Mouse (Mus musculus) heart, embryonic 15.5 days (tissue): ENCODE measurements around the gene Rfx7. TPM values are rescaled to one million over a fixed set of nuclear protein-coding genes. Genes with fewer than 3 reads are reported as not detected.
"Not testable (repeated sequence)": the region's sequence is repeated elsewhere in the genome, so short reads cannot be mapped to it uniquely, and the experiment has no call there.

ENCODE experiments used
- ATAC-seq: fragments of 200-750 bp; cut with Nextera tagmentation; replicated peaks from 2 replicates; pipeline ENCODE4 v1.8.0; 2017; ENCODE audit warnings: low read depth, moderate TSS enrichment; ENCODE audit not compliant: insufficient number of reproducible peaks, insufficient read depth, low FRiP score
- H3K27ac ChIP-seq: fragments of 300-500 bp; sonication (generic); 2 replicates; pipeline ENCODE4 v1.5.1; 2015; ENCODE audit warnings: mild to moderate bottlenecking, inconsistent platforms
- H3K27me3 ChIP-seq: fragments of 300-500 bp; sonication (generic); 2 replicates; pipeline ENCODE4 v1.6.1; 2015; ENCODE audit warnings: inconsistent platforms
- H3K36me3 ChIP-seq: fragments of 300-500 bp; sonication (generic); 2 replicates; pipeline ENCODE4 v1.6.1; 2015; ENCODE audit warnings: mild to moderate bottlenecking, inconsistent platforms
- H3K4me1 ChIP-seq: fragments of 300-500 bp; sonication (generic); replicated peaks from 2 replicates; pipeline ENCODE4 v1.6.1; 2015; ENCODE audit warnings: inconsistent platforms
- H3K4me2 ChIP-seq: fragments of 300-500 bp; sonication (generic); 2 replicates; pipeline ENCODE4 v1.6.1; 2015; ENCODE audit warnings: inconsistent platforms, mild to moderate bottlenecking, moderate library complexity
- H3K4me3 ChIP-seq: fragments of 300-500 bp; sonication (generic); 2 replicates; pipeline ENCODE4 v1.5.1; 2015; ENCODE audit warnings: mild to moderate bottlenecking, inconsistent platforms
- H3K9ac ChIP-seq: fragments of 300-500 bp; sonication (generic); 2 replicates; pipeline ENCODE4 v1.6.1; 2015; ENCODE audit warnings: mild to moderate bottlenecking, inconsistent platforms
- H3K9me3 ChIP-seq: fragments of 300-500 bp; sonication (generic); replicated peaks from 2 replicates; pipeline ENCODE4 v1.6.1; 2016; ENCODE audit warnings: inconsistent platforms
- WGBS: fragments of 180-500 bp; shearing (Covaris S2); methylation state at CpG from one replicate; pipeline ENCODE4 v1.1.7; 2015; ENCODE audit warnings: mixed read lengths; 5-methylcytosine and 5-hydroxymethylcytosine counted together
- polyA plus RNA-seq: library from polyadenylated mRNA; unstranded; fragments of >200 nt; fragmentation: Nextera tagmentation; extraction: Ambion mirVana; gene quantifications from 2 replicates; pipeline ENCODE4 v1.2.1, GENCODE M21; 2015

Gene Rfx7
- polyA plus RNA-seq, 1 experiment from 2014 or later: 6.2 TPM

GRCm38 (mm10) chr9:72558780-72559179 is 26.7 kb downstream of the Rfx7 start:
- Histone ChIP-seq H3K36me3 (no peaks in the 10 kb centered on the region), H3K27ac (no peak overlapping the region), H3K27me3 (no peaks in the 10 kb centered on the region), H3K4me2 (no peak overlapping the region), H3K9me3 (no peaks in the 10 kb centered on the region), H3K4me3 (no peak overlapping the region), H3K9ac (no peak overlapping the region), H3K4me1 (no peaks in the 10 kb centered on the region)
- no peak for ATAC-seq
- 90% methylated on average over 1 of the region's 1 CpGs for WGBS

GRCm38 (mm10) chr9:72560316-72560715 is 28.3 kb downstream of the Rfx7 start:
- Histone ChIP-seq H3K27me3 (no peaks in the 10 kb centered on the region), H3K4me1 (no peaks in the 10 kb centered on the region), H3K9me3 (no peaks in the 10 kb centered on the region), H3K4me3 (no peak overlapping the region), H3K27ac (no peak overlapping the region), H3K36me3 (no peaks in the 10 kb centered on the region), H3K4me2 (no peak overlapping the region), H3K9ac (no peak overlapping the region)
- no peak for ATAC-seq
- WGBS: 91% methylated on average over 2 of the region's 2 CpGs

- Histone ChIP-seq H3K36me3 (no peaks in the 10 kb centered on the region), H3K27me3 (no peaks in the 10 kb centered on the region), H3K4me3 (no peak overlapping the region), H3K9me3 (no peaks in the 10 kb centered on the region), H3K27ac (no peak overlapping the region), H3K4me2 (no peak overlapping the region), H3K9ac (no peak overlapping the region), H3K4me1 (no peaks in the 10 kb centered on the region)
- ATAC-seq: no peak
- 93% methylated on average over 3 of the region's 3 CpGs for WGBS
These were observed 31.2 kb downstream of the Rfx7 start for GRCm38 (mm10) chr9:72563277-72563676.

GRCm38 (mm10) chr9:72567116-72567515 is 35.1 kb downstream of the Rfx7 start:
- no peak overlapping the region for H3K4me3 ChIP-seq
- H3K4me1 ChIP-seq: no peaks in the 10 kb centered on the region
- H3K27me3 ChIP-seq: no peaks in the 10 kb centered on the region
- no peak for ATAC-seq
- WGBS: 57% methylated on average over 2 of the region's 2 CpGs
- H3K9me3 ChIP-seq: no peaks in the 10 kb centered on the region
- H3K36me3 ChIP-seq: no peaks in the 10 kb centered on the region
- no peak overlapping the region for H3K27ac ChIP-seq
- no peak overlapping the region for H3K4me2 ChIP-seq
- H3K9ac ChIP-seq: no peak overlapping the region

- Histone ChIP-seq H3K4me2 (no peak overlapping the region), H3K9me3 (no peaks in the 10 kb centered on the region), H3K27ac (no peak overlapping the region), H3K4me3 (no peak overlapping the region), H3K9ac (no peak overlapping the region), H3K4me1 (0 out of 2 replicates have a peak, but pooled peaks cover 5% of the 10 kb centered on the region), H3K27me3 (no peaks in the 10 kb centered on the region), H3K36me3 (no peaks in the 10 kb centered on the region; the same call in 1 of the 2 replicates)
- ATAC-seq: no peak
- 18% methylated on average over 3 of the region's 3 CpGs for WGBS
These were observed 48.2 kb downstream of the Rfx7 start for GRCm38 (mm10) chr9:72580216-72580615.

GRCm38 (mm10) chr9:72590861-72591260 is 58.8 kb downstream of the Rfx7 start:
- Histone ChIP-seq H3K4me3 (no peak overlapping the region), H3K27me3 (no peaks in the 10 kb centered on the region), H3K27ac (no peak overlapping the region), H3K9me3 (no peaks in the 10 kb centered on the region), H3K4me1 (no peaks in the 10 kb centered on the region), H3K9ac (no peak overlapping the region), H3K36me3 (no peaks in the 10 kb centered on the region), H3K4me2 (no peak overlapping the region)
- 100% methylated on average over 1 of the region's 1 CpGs for WGBS
- no peak for ATAC-seq

- no peak overlapping the region for H3K9ac ChIP-seq
- ATAC-seq: no peak
- no peaks in the 10 kb centered on the region for H3K36me3 ChIP-seq
- H3K9me3 ChIP-seq: no peaks in the 10 kb centered on the region
- no peak overlapping the region for H3K4me2 ChIP-seq
- H3K27ac ChIP-seq: no peak overlapping the region
- H3K4me1 ChIP-seq: no peaks in the 10 kb centered on the region
- H3K4me3 ChIP-seq: no peak overlapping the region
- no peaks in the 10 kb centered on the region for H3K27me3 ChIP-seq
These were observed 60.0 kb downstream of the Rfx7 start for GRCm38 (mm10) chr9:72592016-72592415.

GRCm38 (mm10) chr9:72594656-72595055 is 62.6 kb downstream of the Rfx7 start:
- not testable (repeated sequence) for H3K27me3 ChIP-seq, H3K27ac ChIP-seq, H3K4me1 ChIP-seq, H3K4me2 ChIP-seq, H3K9me3 ChIP-seq, H3K36me3 ChIP-seq, H3K9ac ChIP-seq, ATAC-seq, H3K4me3 ChIP-seq
- 84% methylated on average over 4 of the region's 4 CpGs for WGBS

GRCm38 (mm10) chr9:72600142-72600541 is 68.1 kb downstream of the Rfx7 start:
- Histone ChIP-seq H3K27me3 (no peaks in the 10 kb centered on the region), H3K4me3 (no peak overlapping the region), H3K9ac (no peak overlapping the region), H3K4me1 (no peaks in the 10 kb centered on the region), H3K4me2 (no peak overlapping the region), H3K9me3 (no peaks in the 10 kb centered on the region), H3K27ac (no peak overlapping the region), H3K36me3 (0 out of 2 replicates have a peak, but pooled peaks cover 8% of the 10 kb centered on the region)
- ATAC-seq: no peak
- WGBS: 96% methylated on average over 3 of the region's 3 CpGs

- H3K4me1 ChIP-seq: no peaks in the 10 kb centered on the region
- H3K9ac ChIP-seq: no peak overlapping the region
- peaks cover 4% of the 10 kb centered on the region for H3K36me3 ChIP-seq
- no peak for ATAC-seq
- no peaks in the 10 kb centered on the region for H3K27me3 ChIP-seq
- no peak overlapping the region for H3K4me3 ChIP-seq
- no peak overlapping the region for H3K4me2 ChIP-seq
- H3K9me3 ChIP-seq: no peaks in the 10 kb centered on the region
- H3K27ac ChIP-seq: no peak overlapping the region
These were observed 77.7 kb downstream of the Rfx7 start for GRCm38 (mm10) chr9:72609771-72610170.

- Histone ChIP-seq H3K4me2 (no peak overlapping the region), H3K27me3 (no peaks in the 10 kb centered on the region), H3K27ac (no peak overlapping the region), H3K36me3 (peaks cover 28% of the 10 kb centered on the region), H3K9me3 (no peaks in the 10 kb centered on the region), H3K9ac (no peak overlapping the region), H3K4me1 (no peaks in the 10 kb centered on the region), H3K4me3 (no peak overlapping the region)
- no peak for ATAC-seq
- 58% methylated on average over 2 of the region's 2 CpGs for WGBS
These were observed 81.8 kb downstream of the Rfx7 start for GRCm38 (mm10) chr9:72613884-72614283.

- Histone ChIP-seq H3K4me2 (no peak overlapping the region), H3K9ac (no peak overlapping the region), H3K27me3 (no peaks in the 10 kb centered on the region), H3K4me1 (no peaks in the 10 kb centered on the region), H3K36me3 (peaks cover 39% of the 10 kb centered on the region), H3K9me3 (no peaks in the 10 kb centered on the region), H3K27ac (no peak overlapping the region), H3K4me3 (no peak overlapping the region)
- WGBS: 79% methylated on average over 6 of the region's 6 CpGs
- ATAC-seq: no peak
These were observed 82.9 kb downstream of the Rfx7 start for GRCm38 (mm10) chr9:72614786-72615480.
